Mouse (Mus musculus) midbrain, embryonic 14.5 days (tissue): ENCODE measurements at regions not wholly inside any gene's neighbourhood (a gene's known extent, or its start where the extent isn't known, plus 50 kb on each side); places are given as distances from the start of the nearest gene placed in this dataset.
A peak's percentile ranks its signal among the peaks of the same experiment; 100 is the strongest.

Source experiments
- ATAC-seq: fragments of 200-750 bp; cut with Nextera tagmentation; 2 replicates; pipeline ENCODE4 v1.8.0; 2017; ENCODE audit warnings: moderate number of reproducible peaks, moderate library complexity; ENCODE audit not compliant: low FRiP score, low TSS enrichment
- DNase-seq: peaks from one replicate; pipeline ENCODE4 v3.0.0-alpha.2; 2015
- H3K27ac ChIP-seq: fragments of 300-500 bp; sonication (generic); replicated peaks from 2 replicates; pipeline ENCODE4 v1.5.1; 2014; ENCODE audit warnings: mild to moderate bottlenecking, low read depth, low read length, moderate library complexity
- H3K27me3 ChIP-seq: fragments of 300-500 bp; sonication (generic); 2 replicates; pipeline ENCODE4 v1.6.1; 2014; ENCODE audit warnings: low read length, control low read depth, mixed read lengths; ENCODE audit not compliant: control insufficient read depth, insufficient read depth
- H3K36me3 ChIP-seq: fragments of 300-500 bp; sonication (generic); 2 replicates; pipeline ENCODE4 v1.6.1; 2014; ENCODE audit warnings: low read length, control low read depth; ENCODE audit not compliant: control insufficient read depth, insufficient read depth
- H3K4me1 ChIP-seq: fragments of 300-500 bp; sonication (generic); 2 replicates; pipeline ENCODE4 v1.6.1; 2014; ENCODE audit warnings: mild to moderate bottlenecking, antibody characterized with exemption, low read length, control low read depth; ENCODE audit not compliant: control insufficient read depth, insufficient read depth
- H3K4me2 ChIP-seq: fragments of 300-500 bp; sonication (generic); 2 replicates; pipeline ENCODE4 v1.6.1; 2014; ENCODE audit warnings: mild to moderate bottlenecking, low read length, moderate library complexity
- H3K4me3 ChIP-seq: fragments of 300-500 bp; sonication (generic); replicated peaks from 2 replicates; pipeline ENCODE4 v1.5.1; 2014; ENCODE audit warnings: low read depth, low read length
- H3K9ac ChIP-seq: fragments of 300-500 bp; sonication (generic); replicated peaks from 2 replicates; pipeline ENCODE4 v1.6.1; 2014; ENCODE audit warnings: mild to moderate bottlenecking, low read length, moderate library complexity
- H3K9me3 ChIP-seq: fragments of 300-500 bp; sonication (generic); 2 replicates; pipeline ENCODE4 v1.6.1; 2016; ENCODE audit warnings: low read length, control low read depth, mixed read lengths; ENCODE audit not compliant: control insufficient read depth
- WGBS: fragments of 180-500 bp; shearing (Covaris S2); extraction: QIAGEN DNeasy Blood & Tissue Kit; methylation state at CpG from one replicate; pipeline ENCODE4 v1.1.7; 2014; 5-methylcytosine and 5-hydroxymethylcytosine counted together

- 77% methylated on average over 3 of the region's 3 CpGs for WGBS
- no peaks in the 10 kb centered on the region for H3K36me3 ChIP-seq
- DNase-seq (peak; percentile 26), ATAC-seq (no peak)
- H3K4me3 ChIP-seq: no peak overlapping the region
- no peaks in the 10 kb centered on the region for H3K9me3 ChIP-seq
- no peak overlapping the region for H3K4me2 ChIP-seq
- H3K9ac ChIP-seq: no peak overlapping the region
- H3K4me1 ChIP-seq: no peaks in the 10 kb centered on the region
- H3K27me3 ChIP-seq: no peaks in the 10 kb centered on the region
- no peak overlapping the region for H3K27ac ChIP-seq
Measured at GRCm38 (mm10) chr4:26101881-26102459, 244.7 kb downstream of the Manea start.

GRCm38 (mm10) chr4:26070606-26071005, 270.6 kb upstream of the Fut9 start:
- no peaks in the 10 kb centered on the region for H3K36me3 ChIP-seq
- no peak overlapping the region for H3K9ac ChIP-seq
- ATAC-seq (no peak), DNase-seq (no peak)
- no peaks in the 10 kb centered on the region for H3K9me3 ChIP-seq
- no peak overlapping the region for H3K4me2 ChIP-seq
- H3K27ac ChIP-seq: no peak overlapping the region
- H3K4me1 ChIP-seq: no peaks in the 10 kb centered on the region
- no peaks in the 10 kb centered on the region for H3K27me3 ChIP-seq
- H3K4me3 ChIP-seq: no peak overlapping the region

GRCm38 (mm10) chr4:26069452-26069851, 269.4 kb upstream of the Fut9 start:
- no peaks in the 10 kb centered on the region for H3K36me3 ChIP-seq
- H3K4me3 ChIP-seq: no peak overlapping the region
- H3K4me2 ChIP-seq: no peak overlapping the region
- H3K4me1 ChIP-seq: no peaks in the 10 kb centered on the region
- no peak overlapping the region for H3K27ac ChIP-seq
- no peaks in the 10 kb centered on the region for H3K9me3 ChIP-seq
- ATAC-seq: no peak
- no peak for DNase-seq
- H3K9ac ChIP-seq: no peak overlapping the region
- 95% methylated on average over 2 of the region's 2 CpGs for WGBS
- no peaks in the 10 kb centered on the region for H3K27me3 ChIP-seq
